Mouse (Mus musculus) embryonic facial prominence, embryonic 14.5 days (tissue): Measurements from ENCODE around the gene Utrn. TPM values are rescaled to one million over a fixed set of nuclear protein-coding genes. Genes with fewer than 3 reads are reported as not detected.

Experiments used
- ATAC-seq: fragments of 200-750 bp; cut with Nextera tagmentation; 2 replicates; pipeline ENCODE4 v1.8.0; 2017; ENCODE audit warnings: low read depth, moderate number of reproducible peaks, moderate TSS enrichment
- DNase-seq: peaks from one replicate; pipeline ENCODE4 v3.0.0-alpha.2; 2015; ENCODE audit warnings: low spot score
- H3K27ac ChIP-seq: fragments of 300-500 bp; sonication (generic); replicated peaks from 2 replicates; pipeline ENCODE4 v1.5.1; 2014; ENCODE audit warnings: low read depth, mild to moderate bottlenecking, low read length, moderate library complexity
- H3K27me3 ChIP-seq: fragments of 300-500 bp; sonication (generic); replicated peaks from 2 replicates; pipeline ENCODE4 v1.6.1; 2014; ENCODE audit warnings: low read length; ENCODE audit not compliant: control insufficient read depth, insufficient read depth
- H3K36me3 ChIP-seq: fragments of 300-500 bp; sonication (generic); 2 replicates; pipeline ENCODE4 v1.6.1; 2014; ENCODE audit warnings: low read length, mixed read lengths; ENCODE audit not compliant: control insufficient read depth, insufficient read depth
- H3K4me1 ChIP-seq: fragments of 300-500 bp; sonication (generic); 2 replicates; pipeline ENCODE4 v1.6.1; 2014; ENCODE audit warnings: antibody characterized with exemption, low read length; ENCODE audit not compliant: control insufficient read depth, insufficient read depth
- H3K4me2 ChIP-seq: fragments of 300-500 bp; sonication (generic); 2 replicates; pipeline ENCODE4 v1.6.1; 2014; ENCODE audit warnings: low read depth, mild to moderate bottlenecking, low read length, moderate library complexity, mixed read lengths
- H3K4me3 ChIP-seq: fragments of 300-500 bp; sonication (generic); 2 replicates; pipeline ENCODE4 v1.5.1; 2014; ENCODE audit warnings: low read depth, mild to moderate bottlenecking, low read length
- H3K9ac ChIP-seq: fragments of 300-500 bp; sonication (generic); 2 replicates; pipeline ENCODE4 v1.6.1; 2014; ENCODE audit warnings: low read depth, mild to moderate bottlenecking, low read length, moderate library complexity, mixed read lengths
- H3K9me3 ChIP-seq: fragments of 300-500 bp; sonication (generic); 2 replicates; pipeline ENCODE4 v1.6.1; 2016; ENCODE audit warnings: low read length; ENCODE audit not compliant: control insufficient read depth
- WGBS: fragments of 180-500 bp; shearing (Covaris S2); extraction: QIAGEN DNeasy Blood & Tissue Kit; methylation state at CpG from one replicate; pipeline ENCODE4 v1.1.7; 2014; 5-methylcytosine and 5-hydroxymethylcytosine counted together
- polyA plus RNA-seq: library from polyadenylated mRNA; unstranded; fragments of >200 nt; fragmentation: Nextera tagmentation; extraction: Ambion mirVana; gene quantifications from 2 replicates; pipeline ENCODE4 v1.2.1, GENCODE M21; 2014

Gene Utrn
- polyA plus RNA-seq, result 69.2 and 73.3 TPM in 2 replicates

- Histone ChIP-seq H3K36me3 (no peaks in the 10 kb centered on the region), H3K9me3 (no peaks in the 10 kb centered on the region), H3K4me1 (peaks cover 5% of the 10 kb centered on the region; the same call in 1 of the 2 replicates), H3K27ac (peak within 1 kb of the TSS; percentile 95), H3K9ac (peak within 1 kb of the TSS; percentile 92), H3K27me3 (no peaks in the 10 kb centered on the region), H3K4me3 (peak within 1 kb of the TSS; percentile 78), H3K4me2 (peak within 1 kb of the TSS; percentile 81)
- ATAC-seq, result peak; percentile 92
- DNase-seq, result peak; percentile 95
- WGBS, result under 1% methylated on average over 27 of the region's 77 CpGs
Observed at GRCm38 (mm10) chr10:12869029-12869671, at the start of gene Utrn. Utrn (minus strand) TSS chr10:12869365.

GRCm38 (mm10) chr10:12917626-12918025 is 48.5 kb upstream of the Utrn start:
- DNase-seq (no peak), ATAC-seq (no peak)
- no peak overlapping the region for H3K27ac ChIP-seq
- peaks cover 3% of the 10 kb centered on the region; the same call in 1 of the 2 replicates for H3K4me1 ChIP-seq
- H3K9ac ChIP-seq, result no peak overlapping the region
- no peaks in the 10 kb centered on the region for H3K36me3 ChIP-seq
- H3K27me3 ChIP-seq, result no peaks in the 10 kb centered on the region
- no peaks in the 10 kb centered on the region for H3K9me3 ChIP-seq
- 35% methylated on average over 1 of the region's 1 CpGs for WGBS
- no peak overlapping the region for H3K4me2 ChIP-seq
- H3K4me3 ChIP-seq, result no peak overlapping the region

GRCm38 (mm10) chr10:12916376-12916775 is 47.2 kb upstream of the Utrn start:
- no peak overlapping the region for H3K27ac ChIP-seq
- H3K4me3 ChIP-seq, result no peak overlapping the region
- no peak overlapping the region for H3K4me2 ChIP-seq
- H3K4me1 ChIP-seq, result peaks cover 15% of the 10 kb centered on the region
- DNase-seq (no peak), ATAC-seq (no peak)
- H3K9ac ChIP-seq, result no peak overlapping the region
- WGBS, result 77% methylated on average over 6 of the region's 6 CpGs
- no peaks in the 10 kb centered on the region for H3K9me3 ChIP-seq
- no peaks in the 10 kb centered on the region for H3K36me3 ChIP-seq
- no peaks in the 10 kb centered on the region for H3K27me3 ChIP-seq

GRCm38 (mm10) chr10:12915826-12916225 is 46.7 kb upstream of the Utrn start:
- Histone ChIP-seq H3K9ac (no peak overlapping the region), H3K27ac (no peak overlapping the region), H3K4me1 (peaks cover 16% of the 10 kb centered on the region), H3K4me3 (no peak overlapping the region), H3K36me3 (no peaks in the 10 kb centered on the region), H3K4me2 (no peak overlapping the region), H3K9me3 (no peaks in the 10 kb centered on the region), H3K27me3 (no peaks in the 10 kb centered on the region)
- ATAC-seq (no peak), DNase-seq (peak; percentile 29)
- WGBS, result 39% methylated on average over 7 of the region's 7 CpGs

GRCm38 (mm10) chr10:12914203-12914602 is 45.0 kb upstream of the Utrn start:
- Histone ChIP-seq H3K27ac (no peak overlapping the region), H3K9ac (no peak overlapping the region), H3K27me3 (no peaks in the 10 kb centered on the region), H3K36me3 (no peaks in the 10 kb centered on the region), H3K4me3 (no peak overlapping the region), H3K9me3 (no peaks in the 10 kb centered on the region), H3K4me2 (no peak overlapping the region), H3K4me1 (peaks cover 16% of the 10 kb centered on the region)
- ATAC-seq (no peak), DNase-seq (no peak)
- WGBS, result 97% methylated on average over 1 of the region's 1 CpGs

- peaks cover 16% of the 10 kb centered on the region for H3K4me1 ChIP-seq
- peak overlapping the region; percentile 20 for H3K4me3 ChIP-seq
- WGBS, result 27% methylated on average over 11 of the region's 11 CpGs
- peak overlapping the region; percentile 43 for H3K4me2 ChIP-seq
- ATAC-seq (peak; percentile 76), DNase-seq (peak; percentile 81)
- peak overlapping the region; percentile 81 for H3K27ac ChIP-seq
- H3K9me3 ChIP-seq, result no peaks in the 10 kb centered on the region
- H3K9ac ChIP-seq, result peak overlapping the region; percentile 37; the same call in 1 of the 2 replicates
- no peaks in the 10 kb centered on the region for H3K27me3 ChIP-seq
- H3K36me3 ChIP-seq, result no peaks in the 10 kb centered on the region
Observed at GRCm38 (mm10) chr10:12911981-12912530, 42.9 kb upstream of the Utrn start.

- H3K4me2 ChIP-seq, result peak overlapping the region; percentile 43
Observed at GRCm38 (mm10) chr10:12911451-12911850, 42.3 kb upstream of the Utrn start.

GRCm38 (mm10) chr10:12909891-12910290 is 40.7 kb upstream of the Utrn start:
- H3K4me2 ChIP-seq, result no peak overlapping the region
- ATAC-seq, result no peak
- WGBS, result 88% methylated on average over 2 of the region's 2 CpGs
- H3K27ac ChIP-seq, result no peak overlapping the region
- no peak overlapping the region for H3K9ac ChIP-seq
- no peaks in the 10 kb centered on the region for H3K9me3 ChIP-seq
- no peak for DNase-seq
- H3K36me3 ChIP-seq, result no peaks in the 10 kb centered on the region
- no peak overlapping the region for H3K4me3 ChIP-seq
- peaks cover 12% of the 10 kb centered on the region for H3K4me1 ChIP-seq
- no peaks in the 10 kb centered on the region for H3K27me3 ChIP-seq

More at GRCm38 (mm10) chr10:12911451-12911850, 42.3 kb upstream of the Utrn start:
- ATAC-seq (no peak), DNase-seq (no peak)
- Histone ChIP-seq H3K27me3 (no peaks in the 10 kb centered on the region), H3K9me3 (no peaks in the 10 kb centered on the region), H3K27ac (peak overlapping the region; percentile 81), H3K4me3 (peak overlapping the region; percentile 20; the same call in 1 of the 2 replicates), H3K36me3 (no peaks in the 10 kb centered on the region), H3K9ac (0 out of 2 replicates have a peak overlapping the region, but pooled peaks have one; percentile 37), H3K4me1 (peaks cover 16% of the 10 kb centered on the region)
- 78% methylated on average over 13 of the region's 13 CpGs for WGBS
